Mouse (Mus musculus): ENCODE data around the gene Chst11.

GRCm38 (mm10) chr10:83094248-83094647 is 109.0 kb downstream of the Chst11 start:
- TF ChIP-seq GATA1 (IDR thresholded peaks at IDR 0.05; ENCODE audit: borderline replicate concordance, low read length) (no peak), FLI1 (IDR thresholded peaks at IDR 0.05; ENCODE audit: low read length) (no peak)

All from megakaryocyte, embryonic 14.5 days (primary cell).